Mouse (Mus musculus) embryonic stem cell, embryonic (primary cell): ENCODE results near the gene Sim1.

ENCODE experiments used
- CTCF ChIA-PET, 4 experiments: fragments of 300-600 bp in 2 of 4; fragments of 350-600 bp in 2 of 4; sonication (Branson Sonifier 250); formaldehyde crosslinking; loops; one replicate each; lab custom pipeline; 2022; ENCODE audit warnings: inconsistent platforms in 2 of 4; lab: Charles Lee
- POLR2A ChIA-PET, 4 experiments: fragments of 300-600 bp in 2 of 4; fragments of 350-600 bp in 2 of 4; sonication (Branson Sonifier 250); formaldehyde crosslinking; loops; one replicate each; lab custom pipeline; 2022; ENCODE audit warnings: antibody characterized with exemption in 4 of 4, inconsistent platforms in 1 of 4; lab: Charles Lee

Sim1 gene

DNA sequence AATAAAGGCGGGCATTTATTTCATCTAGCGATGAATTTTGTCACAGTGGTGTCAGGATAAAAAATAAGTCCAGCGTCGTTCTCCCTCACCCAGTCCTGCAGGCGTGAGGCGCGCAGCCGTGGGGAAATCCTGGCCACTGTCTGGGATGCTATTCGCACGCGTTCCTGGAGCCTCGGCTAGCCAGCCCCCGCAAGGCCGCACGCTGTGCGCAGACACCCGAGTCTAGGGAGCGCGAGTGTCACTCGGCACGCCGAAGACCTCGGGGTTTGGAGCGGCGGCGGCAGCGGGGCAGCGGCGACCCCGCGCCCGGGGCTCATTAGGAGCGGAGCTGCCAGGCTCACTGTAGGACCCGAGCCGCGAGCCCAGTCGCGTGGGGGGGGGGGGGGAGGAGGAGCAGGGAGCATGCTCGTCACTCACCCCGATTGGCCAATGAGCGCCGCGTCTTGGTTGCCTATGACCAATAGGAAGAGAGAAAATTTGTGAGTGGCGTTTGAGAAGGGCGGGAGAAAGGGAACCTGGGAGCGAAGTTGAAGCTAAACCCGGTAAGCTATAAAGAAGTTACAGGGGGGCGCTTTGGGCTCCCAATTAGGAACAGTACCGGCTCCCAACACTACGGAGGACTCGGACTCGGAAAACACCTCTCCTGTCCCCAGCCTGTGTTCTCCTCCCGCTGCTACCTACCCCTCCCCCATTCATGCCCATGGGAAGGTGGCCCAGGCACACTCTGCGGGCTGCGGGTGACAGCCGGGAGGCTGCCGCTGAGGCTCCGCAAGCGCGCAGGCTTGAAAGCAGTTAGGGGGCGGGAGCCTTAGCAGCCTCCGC, at the start of gene Sim1:
TSS of gene Sim1 (plus strand) at position 585 of the 822 bp plus-strand sequence.
- ChIA-PET CTCF (interaction anchor here in 3 of 4 experiments (0.6 to 1.1 kb wide), 4 partner anchors 13 to 519 kb away, joined by 3 to 5 read pairs (median 3); no protein-coding TSS in a partner anchor), POLR2A (interaction anchor here in 3 of 4 experiments (0.6 to 1.5 kb wide), 6 partner anchors 8 to 346 kb away, joined by 3 to 5 read pairs (median 4); no protein-coding TSS in a partner anchor)

DNA sequence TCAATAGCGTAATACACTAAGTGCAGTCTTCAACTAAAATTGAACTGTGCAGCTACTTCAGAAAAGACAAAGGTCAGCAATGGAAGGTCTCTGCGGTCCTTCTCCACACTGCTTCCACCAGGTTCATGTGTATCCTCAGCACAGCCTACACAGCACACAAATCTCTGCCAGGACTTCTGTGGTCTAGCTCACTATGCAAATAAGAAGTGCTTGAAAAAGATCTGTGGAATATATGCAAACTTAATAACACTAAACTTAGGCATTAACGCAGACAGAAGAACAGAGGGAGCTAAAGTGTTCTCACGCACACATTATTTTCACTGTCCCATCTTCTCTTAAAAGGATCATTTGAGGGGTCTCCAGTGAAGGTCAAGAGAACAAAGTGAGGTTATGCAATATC, 26.4 kb upstream of the Sim1 start:
- POLR2A ChIA-PET, result no interaction called here

GRCm38 (mm10) chr10:50876952-50877351, 17.6 kb upstream of the Sim1 start:
- ChIA-PET CTCF (no interaction called here), POLR2A (no interaction called here)

More for the DNA sequence above, 26.4 kb upstream of the Sim1 start:
- CTCF ChIA-PET, result interaction anchor here in 1 of 4 experiments (0.6 kb wide), 1 partner anchor 1793 kb away, joined by 3 read pairs; no protein-coding TSS in a partner anchor

- ChIA-PET CTCF (interaction anchor here (0.6 to 1.0 kb wide), 12 partner anchors 13 to 490 kb away, joined by 3 to 8 read pairs (median 3); partner anchors contain the start of gene Sim1 (in 1 of the 4)), POLR2A (no interaction called here)
Measured at GRCm38 (mm10) chr10:50881476-50882069, 13.0 kb upstream of the Sim1 start.

GRCm38 (mm10) chr10:50882366-50882765, 12.2 kb upstream of the Sim1 start:
- POLR2A ChIA-PET, result no interaction called here
- CTCF ChIA-PET, result interaction anchor here in 2 of 4 experiments (0.5 to 0.6 kb wide), 2 partner anchors 124 to 657 kb away, joined by 3 to 4 read pairs; no protein-coding TSS in a partner anchor

DNA sequence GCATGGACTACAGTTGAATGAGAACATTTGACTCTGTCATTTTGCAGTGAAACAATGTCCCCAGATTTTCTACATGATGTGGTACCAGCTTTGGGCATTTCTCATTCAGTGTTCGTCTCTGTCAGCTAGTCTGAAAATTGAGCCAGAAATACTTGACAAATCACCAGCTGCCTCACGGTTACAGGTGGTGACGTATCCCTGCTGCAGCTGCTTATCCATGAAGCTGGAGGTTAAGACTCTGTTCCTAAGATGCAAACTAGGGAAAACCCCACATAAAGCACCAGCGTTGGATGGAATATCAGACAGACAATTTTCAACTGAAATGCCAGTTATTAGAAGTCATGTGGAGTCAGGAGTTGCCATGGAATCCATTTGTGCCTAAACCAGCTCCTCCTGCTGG, 8.2 kb upstream of the Sim1 start:
- ChIA-PET CTCF (no interaction called here), POLR2A (no interaction called here)

DNA sequence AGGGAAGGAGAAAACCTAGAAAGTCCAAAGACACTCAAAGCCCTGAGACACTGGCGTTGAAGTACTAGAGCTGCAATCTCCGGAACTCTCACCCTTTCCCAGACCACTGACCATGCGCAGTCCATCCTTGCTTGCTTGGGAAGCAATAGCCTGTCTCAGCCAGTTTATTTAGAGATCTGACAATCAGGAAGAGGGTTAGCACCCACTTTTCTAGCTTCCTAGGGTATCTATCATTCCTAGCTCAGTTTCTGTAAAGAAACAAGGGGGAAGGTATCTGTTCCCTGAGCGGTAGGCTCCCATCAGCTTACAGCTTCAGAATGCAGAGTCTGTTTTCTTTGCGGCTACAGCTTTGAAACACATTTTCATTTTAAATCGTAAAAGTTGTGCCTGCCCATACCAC, 3.9 kb upstream of the Sim1 start:
- POLR2A ChIA-PET, result no interaction called here

GRCm38 (mm10) chr10:50891876-50892711, 2.5 kb upstream of the Sim1 start:
- ChIA-PET POLR2A (interaction anchor here in 1 of 4 experiments (1.3 kb wide), 1 partner anchor 10 kb away, joined by 3 read pairs; no protein-coding TSS in a partner anchor), CTCF (no interaction called here)

More for the DNA sequence above, 3.9 kb upstream of the Sim1 start:
- CTCF ChIA-PET, result no interaction called here

- POLR2A ChIA-PET, result interaction anchor here in 1 of 4 experiments (1.3 kb wide), 1 partner anchor 10 kb away, joined by 3 read pairs; no protein-coding TSS in a partner anchor
Measured at GRCm38 (mm10) chr10:50892751-50893320, 1.7 kb upstream of the Sim1 start.

GRCm38 (mm10) chr10:50893546-50893945, 1.0 kb upstream of the Sim1 start:
- CTCF ChIA-PET, result no interaction called here
- POLR2A ChIA-PET, result no interaction called here

More at GRCm38 (mm10) chr10:50892751-50893320, 1.7 kb upstream of the Sim1 start:
- CTCF ChIA-PET, result no interaction called here

- CTCF ChIA-PET, result interaction anchor here in 2 of 4 experiments (0.6 to 1.1 kb wide), 4 partner anchors 14 to 518 kb away, joined by 3 to 5 read pairs (median 4); no protein-coding TSS in a partner anchor
- POLR2A ChIA-PET, result interaction anchor here in 3 of 4 experiments (0.6 to 1.5 kb wide), 7 partner anchors 7 to 346 kb away, joined by 3 to 5 read pairs (median 4); no protein-coding TSS in a partner anchor
Measured at GRCm38 (mm10) chr10:50895091-50895790, 687 bp downstream of the Sim1 start.

DNA sequence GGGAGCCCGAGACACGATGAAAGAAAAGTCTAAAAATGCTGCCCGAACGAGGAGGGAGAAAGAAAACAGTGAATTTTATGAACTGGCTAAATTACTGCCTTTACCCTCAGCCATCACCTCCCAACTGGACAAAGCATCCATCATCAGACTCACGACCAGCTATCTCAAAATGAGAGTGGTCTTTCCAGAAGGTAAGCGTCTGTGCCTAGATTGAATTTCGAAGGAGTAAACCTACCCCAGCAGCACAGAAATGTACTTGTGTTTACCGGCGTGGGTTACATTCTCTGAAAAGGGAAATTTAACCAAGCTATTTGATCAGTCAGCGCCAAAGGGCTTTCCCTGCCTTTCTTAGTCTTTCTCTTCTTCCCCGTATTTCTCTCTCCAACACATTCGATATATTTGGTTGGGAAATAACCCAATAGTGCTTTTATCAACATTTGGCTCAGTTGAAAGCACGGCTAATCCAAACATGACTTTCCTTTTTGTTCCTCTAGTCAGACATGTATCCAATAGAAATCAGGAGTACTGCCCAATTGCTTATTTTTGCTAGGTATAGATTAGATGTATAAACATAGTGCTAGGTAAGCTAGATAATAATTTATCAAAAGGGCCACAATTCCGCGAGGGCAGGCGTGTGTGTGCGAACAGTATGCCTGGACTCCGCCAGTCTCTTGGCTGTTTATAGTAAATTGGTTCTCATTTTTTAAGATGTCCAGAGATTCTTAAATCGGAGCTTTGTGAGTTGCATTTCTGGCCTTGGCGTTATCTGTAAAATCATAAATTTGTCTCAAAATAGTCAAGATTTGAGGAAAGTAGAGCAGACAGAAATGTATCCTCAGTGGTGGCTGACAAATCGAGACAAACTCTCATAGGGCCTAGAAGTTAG, 1.6 kb downstream of the Sim1 start:
- ChIA-PET CTCF (interaction anchor here in 1 of 4 experiments (0.6 kb wide), 1 partner anchor 28 kb away, joined by 4 read pairs; no protein-coding TSS in a partner anchor), POLR2A (interaction anchor here in 1 of 4 experiments (0.7 to 1.3 kb wide), 4 partner anchors 9 to 198 kb away, joined by 3 to 5 read pairs (median 4); no protein-coding TSS in a partner anchor)

- ChIA-PET CTCF (interaction anchor here in 2 of 4 experiments (0.6 kb wide), 2 partner anchors 14 to 15 kb away, joined by 3 to 5 read pairs; no protein-coding TSS in a partner anchor), POLR2A (interaction anchor here in 1 of 4 experiments (0.7 to 1.3 kb wide), 3 partner anchors 9 to 18 kb away, joined by 3 to 5 read pairs (median 4); no protein-coding TSS in a partner anchor)
Measured at GRCm38 (mm10) chr10:50896767-50897390, 2.3 kb downstream of the Sim1 start.

DNA sequence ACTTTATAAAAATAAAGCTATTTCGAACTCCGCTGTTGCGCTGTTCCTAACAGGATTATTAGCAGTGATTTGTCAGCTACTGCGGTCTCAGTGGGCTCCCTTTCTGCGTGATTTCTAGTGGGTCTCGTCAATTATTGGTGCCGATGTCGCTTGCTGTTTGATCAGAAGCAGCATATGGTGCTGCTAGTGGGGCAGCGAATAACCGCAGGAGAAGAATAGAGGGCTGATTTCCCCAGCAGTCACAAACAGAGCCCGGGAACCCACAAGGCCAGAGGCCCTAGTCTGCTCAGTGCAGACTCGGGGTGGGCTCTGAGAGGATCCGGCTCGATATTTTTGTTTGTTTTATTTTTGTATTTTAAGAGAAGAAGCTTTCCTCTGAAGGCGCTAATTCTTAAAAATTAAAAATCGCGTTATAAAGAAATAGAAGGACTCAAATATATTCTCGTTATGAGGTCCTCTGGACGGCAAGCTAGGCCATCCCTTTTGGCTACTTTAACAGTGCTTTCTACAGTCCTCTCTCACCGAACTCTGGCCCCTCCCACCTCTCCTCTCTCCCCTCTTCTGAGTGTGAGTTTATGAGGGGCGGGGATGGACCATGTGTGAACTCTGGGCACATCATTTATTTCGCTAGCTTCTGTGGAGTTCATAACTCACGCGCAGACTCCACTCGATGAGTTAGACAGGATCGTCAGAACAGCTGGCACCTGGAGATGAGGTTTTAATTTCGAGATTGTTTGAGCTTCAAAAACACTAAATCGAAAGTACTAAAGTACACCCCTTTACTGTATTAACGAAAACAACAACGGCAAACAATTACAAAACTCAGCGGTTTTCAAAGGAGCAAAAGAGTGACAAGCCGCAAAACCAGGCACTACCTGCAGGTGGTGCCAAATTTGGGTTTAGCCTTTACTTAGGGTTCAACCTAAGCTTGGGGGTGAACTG, 3.2 kb downstream of the Sim1 start:
- ChIA-PET CTCF (interaction anchor here in 2 of 4 experiments (0.6 to 1.0 kb wide), 3 partner anchors 10 to 507 kb away, joined by 3 to 5 read pairs (median 4); no protein-coding TSS in a partner anchor), POLR2A (interaction anchor here in 1 of 4 experiments (1.2 kb wide), 1 partner anchor 13 kb away, joined by 3 read pairs; no protein-coding TSS in a partner anchor)
